Mouse (Mus musculus): ENCODE data around the gene Map3k5. TPM values are rescaled to one million over a fixed set of nuclear protein-coding genes. Genes with fewer than 3 reads are reported as not detected.

The Map3k5 gene
- polyA plus RNA-seq, 1 experiment from 2014 or later: 1.6 TPM

DNA sequence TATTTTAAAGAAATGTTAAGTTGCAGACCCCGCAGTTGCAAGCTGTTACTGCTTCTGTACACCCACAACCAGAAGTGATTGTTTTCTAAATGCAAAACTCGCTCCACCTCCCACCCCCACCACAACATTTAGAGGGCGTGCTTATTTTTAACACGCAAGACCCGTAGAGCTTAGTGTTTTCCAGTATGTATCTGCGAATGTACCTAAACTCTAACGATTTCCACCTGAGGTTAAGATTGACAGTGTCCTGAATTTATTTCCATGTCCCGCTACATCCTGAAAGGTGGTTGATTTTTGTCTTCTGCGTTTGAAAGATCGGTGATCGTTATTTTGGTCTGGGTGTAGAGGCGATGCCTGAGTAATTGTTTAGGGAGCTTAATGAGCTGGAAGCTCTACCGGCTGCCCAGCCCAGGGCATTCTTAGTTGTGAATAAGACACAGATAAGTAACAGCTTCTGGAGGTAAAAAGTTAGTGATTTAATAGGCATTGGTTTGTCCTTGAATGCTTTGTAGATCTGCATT is 215.6 kb downstream of the Map3k5 start:
- peak; percentile 13 for DNase-seq (ENCODE audit: low spot score)
- ATAC-seq (replicated peaks; ENCODE audit: insufficient number of reproducible peaks, low FRiP score, low TSS enrichment, low read depth): no peak
- WGBS: 5% methylated on average over 13 of the region's 13 CpGs
- peak overlapping the region; percentile 95 for H3K4me2 ChIP-seq (ENCODE audit: low read depth, low read length)
- no peaks in the 10 kb centered on the region for H3K9me3 ChIP-seq (replicated peaks; ENCODE audit: control insufficient read depth, low read length)
- H3K27ac ChIP-seq (replicated peaks; ENCODE audit: low read depth, low read length): no peak overlapping the region
- no peak overlapping the region for H3K9ac ChIP-seq (replicated peaks; ENCODE audit: low read length)
- peaks cover 18% of the 10 kb centered on the region for H3K27me3 ChIP-seq (ENCODE audit: control insufficient read depth, insufficient read depth, low read length)
- no peaks in the 10 kb centered on the region for H3K4me1 ChIP-seq (ENCODE audit: control insufficient read depth, insufficient read depth, low read length)
- H3K4me3 ChIP-seq (ENCODE audit: low read depth, low read length): peak overlapping the region; percentile 74
- H3K36me3 ChIP-seq (replicated peaks; ENCODE audit: control insufficient read depth, insufficient read depth, low read depth, low read length): no peaks in the 10 kb centered on the region

DNA sequence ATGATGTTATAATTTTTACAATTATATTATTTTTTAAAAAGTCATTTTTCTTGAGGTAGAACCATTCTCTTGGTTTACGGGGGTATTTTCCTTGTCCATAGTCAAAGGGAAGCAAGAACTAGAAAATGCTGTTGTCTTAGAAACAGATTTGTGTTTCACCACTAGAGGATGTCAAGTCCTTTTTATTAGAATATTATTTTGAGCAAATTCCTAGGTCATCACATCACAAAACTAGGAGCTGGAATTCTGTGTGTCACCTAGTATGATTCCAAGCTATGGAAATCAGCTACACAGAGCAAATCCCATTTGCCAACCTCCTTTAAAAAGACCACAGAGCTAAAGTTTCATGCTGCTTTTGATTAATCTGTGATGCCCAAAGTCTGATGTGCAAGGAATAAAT is 217.9 kb downstream of the Map3k5 start:
- no peak overlapping the region for H3K9ac ChIP-seq (replicated peaks; ENCODE audit: low read length)
- H3K4me1 ChIP-seq (ENCODE audit: control insufficient read depth, insufficient read depth, low read length): no peaks in the 10 kb centered on the region
- 85% methylated on average over 1 of the region's 1 CpGs for WGBS
- no peak for ATAC-seq (replicated peaks; ENCODE audit: insufficient number of reproducible peaks, low FRiP score, low TSS enrichment, low read depth)
- no peak overlapping the region for H3K4me3 ChIP-seq (ENCODE audit: low read depth, low read length)
- H3K27me3 ChIP-seq (ENCODE audit: control insufficient read depth, insufficient read depth, low read length): peaks cover 18% of the 10 kb centered on the region
- no peak overlapping the region for H3K27ac ChIP-seq (replicated peaks; ENCODE audit: low read depth, low read length)
- DNase-seq (ENCODE audit: low spot score): no peak
- H3K9me3 ChIP-seq (replicated peaks; ENCODE audit: control insufficient read depth, low read length): no peaks in the 10 kb centered on the region
- H3K4me2 ChIP-seq (ENCODE audit: low read depth, low read length): no peak overlapping the region
- H3K36me3 ChIP-seq (replicated peaks; ENCODE audit: control insufficient read depth, insufficient read depth, low read depth, low read length): no peaks in the 10 kb centered on the region

DNA sequence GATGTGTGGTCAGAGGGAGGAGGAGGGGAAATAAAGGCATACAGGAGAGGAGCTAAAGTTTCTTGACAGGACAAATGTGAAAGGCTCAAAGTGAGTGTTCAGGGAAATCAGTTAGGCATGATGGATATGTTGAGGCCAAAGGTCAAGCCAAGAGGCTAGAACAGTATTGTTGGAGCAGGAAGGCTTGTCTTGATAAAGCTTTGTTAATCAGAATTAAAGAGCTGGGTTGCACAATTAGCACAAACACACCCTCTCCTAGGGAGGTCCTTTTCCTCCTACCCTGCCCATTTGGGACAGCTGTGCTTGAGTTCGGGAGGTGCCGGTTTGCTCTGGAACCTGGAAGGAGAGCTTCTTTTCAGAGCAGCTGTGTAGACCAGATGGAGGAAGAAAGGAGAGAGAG is 219.2 kb downstream of the Map3k5 start:
- Histone ChIP-seq H3K4me1 (ENCODE audit: control insufficient read depth, insufficient read depth, low read length) (no peaks in the 10 kb centered on the region), H3K27me3 (ENCODE audit: control insufficient read depth, insufficient read depth, low read length) (peaks cover 10% of the 10 kb centered on the region), H3K4me3 (ENCODE audit: low read depth, low read length) (no peak overlapping the region), H3K4me2 (ENCODE audit: low read depth, low read length) (no peak overlapping the region), H3K9me3 (replicated peaks; ENCODE audit: control insufficient read depth, low read length) (no peaks in the 10 kb centered on the region), H3K27ac (replicated peaks; ENCODE audit: low read depth, low read length) (no peak overlapping the region), H3K9ac (replicated peaks; ENCODE audit: low read length) (no peak overlapping the region), H3K36me3 (replicated peaks; ENCODE audit: control insufficient read depth, insufficient read depth, low read depth, low read length) (no peaks in the 10 kb centered on the region)
- no peak for DNase-seq (ENCODE audit: low spot score)
- 69% methylated on average over 2 of the region's 2 CpGs for WGBS
- ATAC-seq (replicated peaks; ENCODE audit: insufficient number of reproducible peaks, low FRiP score, low TSS enrichment, low read depth): no peak

- no peak overlapping the region for H3K9ac ChIP-seq (replicated peaks; ENCODE audit: low read length)
- H3K9me3 ChIP-seq (replicated peaks; ENCODE audit: control insufficient read depth, low read length): no peaks in the 10 kb centered on the region
- no peaks in the 10 kb centered on the region for H3K4me1 ChIP-seq (ENCODE audit: control insufficient read depth, insufficient read depth, low read length)
- no peaks in the 10 kb centered on the region for H3K36me3 ChIP-seq (replicated peaks; ENCODE audit: control insufficient read depth, insufficient read depth, low read depth, low read length)
- H3K4me3 ChIP-seq (ENCODE audit: low read depth, low read length): no peak overlapping the region
- no peak overlapping the region for H3K4me2 ChIP-seq (ENCODE audit: low read depth, low read length)
- WGBS: 79% methylated on average over 7 of the region's 7 CpGs
- DNase-seq (ENCODE audit: low spot score) (no peak), ATAC-seq (replicated peaks; ENCODE audit: insufficient number of reproducible peaks, low FRiP score, low TSS enrichment, low read depth) (no peak)
- H3K27ac ChIP-seq (replicated peaks; ENCODE audit: low read depth, low read length): no peak overlapping the region
- H3K27me3 ChIP-seq (ENCODE audit: control insufficient read depth, insufficient read depth, low read length): no peaks in the 10 kb centered on the region; the same call in 1 of the 2 replicates
Observed at GRCm38 (mm10) chr10:20155401-20155800, 221.1 kb downstream of the Map3k5 start.

DNA sequence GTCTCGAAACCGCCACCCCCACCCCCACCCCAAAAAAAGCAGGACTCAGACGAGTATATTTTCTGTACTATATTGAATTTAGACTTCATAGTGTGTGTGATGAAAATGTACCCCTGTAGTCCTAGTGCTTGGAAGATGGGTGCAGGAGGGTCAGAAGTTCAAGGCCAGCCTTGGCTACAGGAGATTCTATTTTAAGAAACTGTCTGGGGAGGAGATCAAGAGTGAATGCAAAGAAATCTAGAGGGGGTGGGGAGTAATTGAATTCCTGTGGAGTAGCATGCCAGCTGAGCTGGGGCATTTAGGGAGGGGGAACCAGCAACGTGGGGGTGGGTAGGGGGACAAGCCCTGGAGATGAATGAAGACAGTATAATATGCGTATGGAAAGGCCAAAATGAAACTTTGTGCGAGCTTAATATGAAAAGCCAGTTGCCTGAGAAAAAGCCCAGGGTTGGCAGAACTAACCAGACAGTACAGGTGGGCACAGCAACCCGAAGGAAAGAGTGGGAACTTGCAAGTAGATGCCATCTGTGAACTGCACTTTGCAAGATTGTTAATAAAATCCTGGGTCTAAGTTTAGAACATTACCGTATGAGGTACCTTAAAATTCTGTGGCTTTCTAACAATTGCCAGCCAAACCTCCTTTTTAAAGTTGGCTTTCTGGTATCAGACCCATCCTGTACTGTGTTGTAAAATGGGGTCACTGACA is 222.9 kb downstream of the Map3k5 start:
- H3K4me1 ChIP-seq (ENCODE audit: control insufficient read depth, insufficient read depth, low read length): no peaks in the 10 kb centered on the region
- ATAC-seq (replicated peaks; ENCODE audit: insufficient number of reproducible peaks, low FRiP score, low TSS enrichment, low read depth): no peak

GRCm38 (mm10) chr10:20158756-20159155 is 224.5 kb downstream of the Map3k5 start:
- no peaks in the 10 kb centered on the region for H3K27me3 ChIP-seq (ENCODE audit: control insufficient read depth, insufficient read depth, low read length)
- no peak overlapping the region for H3K27ac ChIP-seq (replicated peaks; ENCODE audit: low read depth, low read length)
- no peak overlapping the region for H3K9ac ChIP-seq (replicated peaks; ENCODE audit: low read length)
- H3K4me1 ChIP-seq (ENCODE audit: control insufficient read depth, insufficient read depth, low read length): no peaks in the 10 kb centered on the region
- no peaks in the 10 kb centered on the region for H3K9me3 ChIP-seq (replicated peaks; ENCODE audit: control insufficient read depth, low read length)
- no peak overlapping the region for H3K4me3 ChIP-seq (ENCODE audit: low read depth, low read length)
- DNase-seq (ENCODE audit: low spot score) (no peak), ATAC-seq (replicated peaks; ENCODE audit: insufficient number of reproducible peaks, low FRiP score, low TSS enrichment, low read depth) (no peak)
- no peak overlapping the region for H3K4me2 ChIP-seq (ENCODE audit: low read depth, low read length)
- WGBS: 54% methylated on average over 4 of the region's 4 CpGs
- H3K36me3 ChIP-seq (replicated peaks; ENCODE audit: control insufficient read depth, insufficient read depth, low read depth, low read length): no peaks in the 10 kb centered on the region

More for the DNA sequence above, 222.9 kb downstream of the Map3k5 start:
- H3K4me2 ChIP-seq (ENCODE audit: low read depth, low read length): no peak overlapping the region
- H3K9me3 ChIP-seq (replicated peaks; ENCODE audit: control insufficient read depth, low read length): no peaks in the 10 kb centered on the region
- 82% methylated on average over 8 of the region's 8 CpGs for WGBS
- no peaks in the 10 kb centered on the region for H3K36me3 ChIP-seq (replicated peaks; ENCODE audit: control insufficient read depth, insufficient read depth, low read depth, low read length)
- no peak overlapping the region for H3K4me3 ChIP-seq (ENCODE audit: low read depth, low read length)
- no peak overlapping the region for H3K27ac ChIP-seq (replicated peaks; ENCODE audit: low read depth, low read length)
- H3K9ac ChIP-seq (replicated peaks; ENCODE audit: low read length): no peak overlapping the region
- no peak for DNase-seq (ENCODE audit: low spot score)
- H3K27me3 ChIP-seq (ENCODE audit: control insufficient read depth, insufficient read depth, low read length): no peaks in the 10 kb centered on the region

DNA sequence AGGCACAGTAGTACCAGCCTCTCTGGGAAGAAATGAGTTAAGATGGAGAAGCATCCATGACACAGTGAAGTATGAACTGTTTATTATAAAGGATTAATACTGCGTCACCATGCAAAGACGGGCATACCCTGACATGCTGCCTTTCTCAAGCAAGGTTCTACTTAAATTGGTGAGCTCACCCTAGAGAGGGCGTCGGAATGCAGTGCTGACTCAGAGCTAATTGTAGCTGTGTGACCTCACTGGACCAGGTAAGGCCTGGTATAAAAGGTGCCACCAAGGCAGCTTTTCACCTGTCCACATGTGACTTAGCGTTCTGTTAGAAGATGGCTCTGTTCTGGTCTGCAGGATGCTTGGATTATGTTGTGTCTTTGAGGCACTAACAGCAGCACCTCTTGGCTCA is 225.0 kb downstream of the Map3k5 start:
- no peak overlapping the region for H3K27ac ChIP-seq (replicated peaks; ENCODE audit: low read depth, low read length)
- no peak overlapping the region for H3K4me2 ChIP-seq (ENCODE audit: low read depth, low read length)
- no peaks in the 10 kb centered on the region for H3K9me3 ChIP-seq (replicated peaks; ENCODE audit: control insufficient read depth, low read length)
- no peak overlapping the region for H3K4me3 ChIP-seq (ENCODE audit: low read depth, low read length)
- DNase-seq (ENCODE audit: low spot score) (no peak), ATAC-seq (replicated peaks; ENCODE audit: insufficient number of reproducible peaks, low FRiP score, low TSS enrichment, low read depth) (no peak)
- 87% methylated on average over 5 of the region's 5 CpGs for WGBS
- no peaks in the 10 kb centered on the region for H3K36me3 ChIP-seq (replicated peaks; ENCODE audit: control insufficient read depth, insufficient read depth, low read depth, low read length)
- no peaks in the 10 kb centered on the region for H3K4me1 ChIP-seq (ENCODE audit: control insufficient read depth, insufficient read depth, low read length)
- no peaks in the 10 kb centered on the region for H3K27me3 ChIP-seq (ENCODE audit: control insufficient read depth, insufficient read depth, low read length)
- H3K9ac ChIP-seq (replicated peaks; ENCODE audit: low read length): no peak overlapping the region

GRCm38 (mm10) chr10:20160914-20161313 is 226.6 kb downstream of the Map3k5 start:
- Histone ChIP-seq H3K4me1 (ENCODE audit: control insufficient read depth, insufficient read depth, low read length) (no peaks in the 10 kb centered on the region), H3K36me3 (replicated peaks; ENCODE audit: control insufficient read depth, insufficient read depth, low read depth, low read length) (no peaks in the 10 kb centered on the region), H3K4me2 (ENCODE audit: low read depth, low read length) (no peak overlapping the region), H3K9me3 (replicated peaks; ENCODE audit: control insufficient read depth, low read length) (no peaks in the 10 kb centered on the region), H3K9ac (replicated peaks; ENCODE audit: low read length) (no peak overlapping the region), H3K4me3 (ENCODE audit: low read depth, low read length) (no peak overlapping the region), H3K27ac (replicated peaks; ENCODE audit: low read depth, low read length) (no peak overlapping the region), H3K27me3 (ENCODE audit: control insufficient read depth, insufficient read depth, low read length) (no peaks in the 10 kb centered on the region)
- no peak for ATAC-seq (replicated peaks; ENCODE audit: insufficient number of reproducible peaks, low FRiP score, low TSS enrichment, low read depth)
- 62% methylated on average over 8 of the region's 8 CpGs for WGBS
- DNase-seq (ENCODE audit: low spot score): no peak

Measured in embryonic facial prominence, embryonic 11.5 days (tissue).